Comparison of ENCODE assay signal across 14 mouse cellular contexts in the genomic region with DNA sequence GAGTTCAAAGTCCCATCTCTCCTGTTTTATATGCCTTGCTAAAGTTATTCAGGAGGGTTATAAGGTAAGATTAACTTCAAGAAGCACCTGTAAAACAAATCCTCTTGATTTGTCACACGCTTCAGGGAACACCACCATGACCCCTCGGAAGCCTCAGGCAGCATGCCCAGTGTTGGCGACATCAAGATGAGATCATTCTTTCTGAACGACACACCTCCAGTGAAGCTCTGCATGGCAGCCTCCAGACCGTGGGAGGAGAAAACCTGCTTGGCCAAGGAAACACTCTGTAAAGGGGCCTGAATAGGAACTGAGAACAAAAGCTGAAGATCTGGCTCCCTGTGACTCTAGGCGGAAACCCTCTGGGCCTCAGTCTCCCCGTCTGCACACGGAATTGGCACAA.
A peak's percentile ranks its signal among the peaks of the same experiment; 100 is the strongest.
DNase-seq lines count a peak whose midpoint lies in the region; ATAC-seq and TF ChIP-seq lines count a peak whose summit lies in the region.
"Had no signal": no experiment of that assay in that cellular context is flagged by ENCODE, and none has a peak within 500 bp of the region (broad histone marks: within the 10 kb centered on the region; RNA-seq: fewer than 3 reads in every experiment).

No protein-coding gene starts in this region.

- H3K4me2 ChIP-seq in kidney, embryonic 14.5 days (replicated peaks; ENCODE audit: low read depth, low read length) = no peak overlapping the region
- H3K4me2 ChIP-seq: heart, embryonic 13.5 days; hindbrain, embryonic 12.5 days; liver, embryonic 13.5 days had no signal

- H3K9me3 ChIP-seq in kidney, embryonic 14.5 days (ENCODE audit: control insufficient read depth, low read length) = no peaks in the 10 kb centered on the region
- H3K9me3 ChIP-seq: heart, embryonic 13.5 days; hindbrain, embryonic 12.5 days; liver, embryonic 13.5 days had no signal

- TF ChIP-seq POLR2A in kidney, adult 2 months (IDR thresholded peaks at IDR 0.05; ENCODE audit: low read depth, low read length) = no peak

- H3K4me1 ChIP-seq in kidney, embryonic 14.5 days (ENCODE audit: control insufficient read depth, insufficient read depth, low read length) = peaks cover 13% of the 10 kb centered on the region; the same call in 1 of the 2 replicates
- no peaks in the 10 kb centered on the region for H3K4me1 ChIP-seq in kidney, adult 2 months (ENCODE audit: control insufficient read depth, insufficient read depth, low read length)
- H3K4me1 ChIP-seq: heart, embryonic 13.5 days; liver, embryonic 13.5 days had no signal

- peak; percentile 12 for DNase-seq in kidney, adult 11 months
- DNase-seq in urinary bladder, postnatal 14 days (ENCODE audit: low spot score) = peak; percentile 22
- no peak for DNase-seq in urinary bladder, adult 2 months (ENCODE audit: low spot score)
- DNase-seq in kidney, adult 2 months = peak; percentile 46
- DNase-seq in retina, embryonic 14.5 days (ENCODE audit: low spot score) = no peak
- DNase-seq in neural tube, embryonic 10.5 days (ENCODE audit: extremely low spot score, low spot score) = no peak
- DNase-seq: gastrocnemius, postnatal 14 days; liver, embryonic 13.5 days; lung, postnatal 4 days; right cerebral cortex, postnatal 4 days had no signal

- H3K27ac ChIP-seq in kidney, embryonic 14.5 days (ENCODE audit: low read depth, low read length) = no peak overlapping the region
- no peak overlapping the region for H3K27ac ChIP-seq in kidney, adult 2 months (ENCODE audit: insufficient read depth, low read depth, low read length)
- H3K27ac ChIP-seq: heart, embryonic 13.5 days; hindbrain, embryonic 12.5 days; liver, embryonic 13.5 days had no signal

- 54% methylated on average over 8 of the region's 8 CpGs for WGBS in kidney, embryonic 14.5 days
- 48% methylated on average over 8 of the region's 8 CpGs for WGBS in kidney, adult 2 months

- no peak for TF ChIP-seq CTCF in kidney, adult 2 months (conservative IDR thresholded peaks at IDR 0.05; ENCODE audit: insufficient read depth, insufficient read length, low read depth, low read length)

- no peak for ATAC-seq in kidney, embryonic 14.5 days (ENCODE audit: low FRiP score, low TSS enrichment)
- ATAC-seq: forebrain, embryonic 14.5 days had no signal

- no peak overlapping the region for H3K9ac ChIP-seq in kidney, embryonic 14.5 days (ENCODE audit: low read depth, low read length)
- H3K9ac ChIP-seq: heart, embryonic 13.5 days; hindbrain, embryonic 12.5 days; liver, embryonic 13.5 days had no signal

- no peaks in the 10 kb centered on the region; the same call in none of the 2 replicates for H3K27me3 ChIP-seq in kidney, embryonic 14.5 days (ENCODE audit: control insufficient read depth, insufficient read depth, low read length)
- no peaks in the 10 kb centered on the region for H3K27me3 ChIP-seq in kidney, adult 2 months (replicated peaks; ENCODE audit: control insufficient read depth, insufficient read depth, low read length)
- H3K27me3 ChIP-seq: hindbrain, embryonic 12.5 days had no signal

- no peak overlapping the region for H3K4me3 ChIP-seq in kidney, embryonic 14.5 days (ENCODE audit: low read length)
- H3K4me3 ChIP-seq in kidney, adult 2 months (ENCODE audit: insufficient read depth, low read depth, low read length) = no peak overlapping the region
- H3K4me3 ChIP-seq: heart, embryonic 13.5 days; hindbrain, embryonic 12.5 days; liver, embryonic 13.5 days had no signal

- no peaks in the 10 kb centered on the region for H3K36me3 ChIP-seq in kidney, embryonic 14.5 days (ENCODE audit: control insufficient read depth, insufficient read depth, low read length)
- H3K36me3 ChIP-seq in kidney, adult 2 months (ENCODE audit: control insufficient read depth, insufficient read depth, low read length) = no peaks in the 10 kb centered on the region
- H3K36me3 ChIP-seq: heart, embryonic 13.5 days; hindbrain, embryonic 12.5 days; liver, embryonic 13.5 days had no signal

Comparison
In these comparisons a context has a peak if more than half of its experiments do, and no peak if none do; other contexts are left out.
1. DNase-seq: peak in kidney, adult 11 months (single experiment), urinary bladder, postnatal 14 days (single experiment) and kidney, adult 2 months (single experiment); none in urinary bladder, adult 2 months (single experiment), retina, embryonic 14.5 days (single experiment) and neural tube, embryonic 10.5 days (single experiment).